Mouse (Mus musculus) heart, embryonic 10.5 days (tissue): Measurements from ENCODE around the gene Tnfsfm13. TPM values are rescaled to one million over a fixed set of nuclear protein-coding genes. Genes with fewer than 3 reads are reported as not detected.
"Not testable (repeated sequence)": the region's sequence is repeated elsewhere in the genome, so short reads cannot be mapped to it uniquely, and the experiment has no call there.

Experiments used
- DNase-seq: peaks from one replicate; pipeline ENCODE4 v3.0.0-alpha.2; 2017; ENCODE audit warnings: low spot score
- H3K27ac ChIP-seq: fragments of 300-500 bp; sonication (generic); 2 replicates; pipeline ENCODE4 v1.5.1; 2016; ENCODE audit warnings: mild to moderate bottlenecking
- H3K27me3 ChIP-seq: fragments of 300-500 bp; sonication (generic); 2 replicates; pipeline ENCODE4 v1.6.1; 2016; ENCODE audit warnings: mild to moderate bottlenecking; ENCODE audit not compliant: poor library complexity, insufficient read depth, severe bottlenecking
- H3K36me3 ChIP-seq: fragments of 300-500 bp; sonication (generic); 2 replicates; pipeline ENCODE4 v1.6.1; 2016; ENCODE audit warnings: mild to moderate bottlenecking, moderate library complexity
- H3K4me1 ChIP-seq: fragments of 300-500 bp; sonication (generic); 2 replicates; pipeline ENCODE4 v1.6.1; 2016; ENCODE audit warnings: mild to moderate bottlenecking
- H3K4me3 ChIP-seq: fragments of 300-500 bp; sonication (generic); 2 replicates; pipeline ENCODE4 v1.5.1; 2016; ENCODE audit warnings: mild to moderate bottlenecking, moderate library complexity
- H3K9me3 ChIP-seq: fragments of 300-500 bp; sonication (generic); 2 replicates; pipeline ENCODE4 v1.6.1; 2016; ENCODE audit warnings: mild to moderate bottlenecking, moderate library complexity
- WGBS: fragments of 180-500 bp; shearing (Covaris S2); methylation state at CpG from one replicate; pipeline ENCODE4 v1.1.7; 2016; 5-methylcytosine and 5-hydroxymethylcytosine counted together
- polyA plus RNA-seq: library from polyadenylated mRNA; unstranded; fragments of >200 nt; fragmentation: Nextera tagmentation; extraction: Ambion mirVana; gene quantifications from 2 replicates; pipeline ENCODE4 v1.2.1, GENCODE M21; 2016

The Tnfsfm13 gene
- polyA plus RNA-seq, result 1.8 and 2.2 TPM in 2 replicates

DNA sequence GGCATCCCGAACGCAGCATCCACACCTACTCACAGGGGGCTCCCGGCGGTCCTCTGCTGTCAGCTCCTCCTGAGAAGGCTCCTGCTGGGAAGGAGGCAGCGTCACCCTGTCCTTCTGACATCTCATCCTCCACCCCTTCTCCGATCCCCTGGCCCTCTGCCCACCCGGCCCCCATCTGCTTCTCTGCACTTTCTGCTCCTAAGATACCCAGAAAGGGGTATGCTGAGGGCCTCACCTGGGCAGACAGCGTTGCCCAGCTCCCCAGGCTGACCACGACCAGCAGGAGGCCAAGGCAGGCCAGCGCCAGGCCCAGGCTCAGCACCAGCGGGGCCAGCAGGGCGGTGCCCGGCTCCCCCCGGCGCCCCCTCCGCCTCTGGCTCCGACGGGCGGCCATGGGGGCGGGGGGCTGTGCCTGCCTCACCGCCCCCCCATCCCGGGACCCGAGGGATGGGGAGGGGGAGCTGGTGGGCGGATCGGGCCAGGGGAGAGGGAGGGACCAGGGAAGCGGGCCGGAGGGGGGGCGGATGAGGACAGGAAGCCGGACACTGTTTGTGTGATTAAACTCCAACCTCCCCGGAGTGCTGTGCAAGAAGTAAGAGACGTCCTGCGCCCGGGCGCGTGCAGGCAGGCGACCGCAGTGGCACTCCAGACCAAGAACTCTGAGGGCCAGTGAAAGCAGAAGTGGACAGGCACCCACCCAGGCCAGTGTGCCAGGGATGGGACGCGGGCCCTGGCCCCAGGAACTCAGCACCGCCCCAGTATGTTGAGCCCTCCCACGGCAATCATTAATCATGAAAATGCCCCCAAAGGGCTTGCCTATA is at the start of gene Tnfsfm13, which contains the start of gene Tnfsf12:
Gene Tnfsfm13 (minus strand): TSS at position 738 of the 821 bp plus-strand sequence.
Gene Tnfsf12 (minus strand): TSS at position 489 of the 821 bp plus-strand sequence.
- under 1% methylated on average over 40 of the region's 41 CpGs for WGBS
- DNase-seq, result peak; percentile 83

DNA sequence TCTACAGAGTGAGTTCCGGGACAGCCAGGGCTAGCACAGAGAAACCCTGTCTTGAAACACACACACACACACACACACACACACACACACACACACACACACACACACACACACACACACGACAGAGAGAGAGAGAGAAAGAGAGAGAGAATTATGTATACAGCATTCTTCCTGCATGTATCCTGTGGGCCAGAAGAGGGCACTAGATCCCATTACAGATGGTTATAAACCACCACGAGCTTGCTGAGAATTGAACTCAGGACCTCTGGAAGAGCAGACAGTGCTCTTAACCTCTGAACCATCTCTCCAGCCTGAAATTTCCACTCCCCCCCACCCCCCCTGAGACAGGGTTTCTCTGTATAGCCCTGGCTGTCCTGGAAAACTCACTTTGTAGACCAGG is 35.5 kb upstream of the Tnfsfm13 start:
- peak; percentile 46 for DNase-seq
- not testable (repeated sequence) for H3K4me1 ChIP-seq, H3K27ac ChIP-seq, H3K27me3 ChIP-seq, H3K4me3 ChIP-seq, H3K9me3 ChIP-seq
- WGBS, result 84% methylated on average over 2 of the region's 3 CpGs
- peaks cover 34% of the 10 kb centered on the region for H3K36me3 ChIP-seq

More for the DNA sequence above, at the start of gene Tnfsfm13, which contains the start of gene Tnfsf12:
- Histone ChIP-seq H3K36me3 (no peaks in the 10 kb centered on the region), H3K4me1 (peaks cover 37% of the 10 kb centered on the region), H3K4me3 (peak within 1 kb of the TSS; percentile 79), H3K27ac (peak within 1 kb of the TSS; percentile 93), H3K9me3 (no peaks in the 10 kb centered on the region), H3K27me3 (no peaks in the 10 kb centered on the region)

DNA sequence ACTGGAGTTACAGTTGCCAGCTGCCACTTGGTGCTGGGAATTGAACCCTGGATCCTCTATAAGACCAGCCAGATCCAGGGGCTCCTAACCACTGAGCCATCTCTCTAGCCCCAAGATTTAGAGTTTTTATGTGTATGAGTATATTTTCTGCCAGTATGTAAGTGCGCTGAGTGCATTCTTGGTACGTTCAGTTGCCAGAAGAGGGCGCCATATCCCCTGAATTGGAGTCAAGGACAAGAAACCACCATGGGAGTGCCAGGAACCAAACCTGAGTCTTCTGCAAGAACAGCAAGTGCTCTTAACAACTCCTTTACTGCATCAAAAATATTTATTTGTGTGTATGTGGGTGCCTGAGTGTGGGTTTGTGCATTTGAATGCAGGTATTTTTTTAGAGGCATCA is 33.2 kb upstream of the Tnfsfm13 start:
- Histone ChIP-seq H3K27ac (no peak overlapping the region), H3K4me3 (no peak overlapping the region), H3K36me3 (peaks cover 10% of the 10 kb centered on the region), H3K9me3 (no peaks in the 10 kb centered on the region), H3K4me1 (0 out of 2 replicates have a peak, but pooled peaks cover 3% of the 10 kb centered on the region), H3K27me3 (no peaks in the 10 kb centered on the region)
- DNase-seq, result no peak
- 17% methylated on average over 3 of the region's 3 CpGs for WGBS

DNA sequence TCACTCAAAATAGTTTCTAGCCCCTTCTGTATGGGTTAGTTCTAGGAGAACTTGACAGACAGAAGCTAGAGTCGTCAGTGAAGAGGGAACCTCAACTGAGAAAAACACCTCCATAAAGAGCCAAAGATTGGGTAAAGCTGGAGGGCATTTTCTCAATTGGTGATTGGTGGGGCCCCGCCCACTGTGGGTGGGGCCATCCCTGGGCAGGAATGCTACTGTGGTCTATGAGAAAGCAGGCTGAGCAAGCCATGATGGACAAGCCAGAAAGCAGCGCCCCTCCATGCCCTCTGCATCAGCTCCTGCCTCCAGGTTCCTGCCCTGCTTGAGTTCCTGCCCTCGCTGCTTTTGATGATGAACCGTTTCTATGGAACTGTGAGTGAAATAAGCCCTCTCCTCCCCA is 30.1 kb upstream of the Tnfsfm13 start:
- Histone ChIP-seq H3K27ac (no peak overlapping the region), H3K27me3 (no peaks in the 10 kb centered on the region), H3K4me3 (no peak overlapping the region), H3K36me3 (no peaks in the 10 kb centered on the region), H3K4me1 (0 out of 2 replicates have a peak, but pooled peaks cover 3% of the 10 kb centered on the region), H3K9me3 (no peaks in the 10 kb centered on the region)
- 33% methylated on average over 5 of the region's 5 CpGs for WGBS
- DNase-seq, result peak; percentile 73

DNA sequence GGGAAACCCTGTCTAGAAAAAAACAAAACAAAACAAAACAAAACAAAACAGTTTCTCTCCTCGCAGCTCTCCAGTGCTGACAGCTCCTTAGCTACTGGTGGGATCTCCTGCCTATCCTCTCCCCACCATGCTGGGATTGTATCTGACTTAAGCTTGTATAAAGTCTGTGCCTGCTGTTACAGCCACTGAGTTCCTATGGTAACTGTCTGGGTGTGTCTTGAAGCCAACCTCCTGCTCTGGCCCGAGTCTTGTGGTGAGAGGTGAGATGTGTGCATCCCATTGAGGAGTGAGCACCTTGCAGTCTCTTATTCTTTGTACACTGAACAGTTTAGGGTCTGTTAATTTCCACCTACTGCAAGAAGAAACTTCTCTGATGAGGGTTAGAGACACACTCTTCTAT is 27.2 kb upstream of the Tnfsfm13 start:
- H3K4me3 ChIP-seq, result no peak overlapping the region
- WGBS, result 36% methylated on average over 2 of the region's 2 CpGs
- DNase-seq, result no peak
- no peak overlapping the region for H3K27ac ChIP-seq
- H3K9me3 ChIP-seq, result no peaks in the 10 kb centered on the region
- no peaks in the 10 kb centered on the region for H3K27me3 ChIP-seq
- H3K36me3 ChIP-seq, result no peaks in the 10 kb centered on the region
- H3K4me1 ChIP-seq, result peaks cover 8% of the 10 kb centered on the region; the same call in 1 of the 2 replicates

DNA sequence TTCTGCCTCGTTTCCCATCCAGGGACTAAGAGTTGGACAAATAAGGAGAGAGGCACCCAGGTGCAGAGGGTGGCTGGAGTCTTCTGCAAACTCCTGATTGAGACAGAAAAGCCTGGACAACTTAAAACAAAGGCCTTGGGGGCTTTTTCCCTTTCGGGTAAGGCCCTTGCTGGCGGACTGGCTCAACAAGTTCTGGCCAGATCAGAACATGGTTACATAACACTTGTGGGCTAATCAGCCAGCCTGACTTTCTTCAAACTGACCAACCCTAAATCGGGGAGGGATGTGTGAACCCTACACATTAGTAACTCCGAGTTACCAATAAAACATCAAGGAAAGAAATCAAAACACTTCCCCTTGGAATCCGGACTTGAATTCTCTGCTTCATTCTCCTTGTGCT is 25.0 kb upstream of the Tnfsfm13 start:
- Histone ChIP-seq H3K27ac (no peak overlapping the region), H3K36me3 (no peaks in the 10 kb centered on the region), H3K9me3 (no peaks in the 10 kb centered on the region), H3K4me3 (no peak overlapping the region), H3K27me3 (no peaks in the 10 kb centered on the region), H3K4me1 (peaks cover 13% of the 10 kb centered on the region)
- no peak for DNase-seq
- WGBS, result 81% methylated on average over 6 of the region's 6 CpGs

DNA sequence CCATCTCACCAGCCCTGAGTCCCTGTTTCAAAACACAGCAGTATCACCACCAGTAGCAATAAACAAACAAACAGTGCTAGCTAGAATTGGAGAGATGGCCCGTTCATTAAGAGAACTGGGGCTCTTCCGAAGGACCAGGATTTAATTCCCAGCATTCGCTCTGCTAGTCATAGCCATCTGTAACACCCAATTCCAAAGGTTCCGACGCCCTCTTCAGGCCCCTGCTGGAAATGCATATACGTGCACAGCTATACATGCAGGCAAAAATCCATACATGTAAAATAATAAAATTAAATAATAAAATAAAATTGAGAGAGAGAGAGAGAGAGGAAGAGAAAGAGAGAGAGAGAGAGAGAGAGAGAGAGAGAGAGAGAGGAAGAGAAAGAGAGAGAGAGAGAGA is 23.5 kb upstream of the Tnfsfm13 start:
- H3K36me3 ChIP-seq, result no peaks in the 10 kb centered on the region
- no peak overlapping the region for H3K4me3 ChIP-seq
- no peaks in the 10 kb centered on the region for H3K27me3 ChIP-seq
- peaks cover 26% of the 10 kb centered on the region for H3K4me1 ChIP-seq
- no peaks in the 10 kb centered on the region for H3K9me3 ChIP-seq
- H3K27ac ChIP-seq, result peak overlapping the region; percentile 64; the same call in 1 of the 2 replicates
- WGBS, result 64% methylated on average over 6 of the region's 6 CpGs
- no peak for DNase-seq

DNA sequence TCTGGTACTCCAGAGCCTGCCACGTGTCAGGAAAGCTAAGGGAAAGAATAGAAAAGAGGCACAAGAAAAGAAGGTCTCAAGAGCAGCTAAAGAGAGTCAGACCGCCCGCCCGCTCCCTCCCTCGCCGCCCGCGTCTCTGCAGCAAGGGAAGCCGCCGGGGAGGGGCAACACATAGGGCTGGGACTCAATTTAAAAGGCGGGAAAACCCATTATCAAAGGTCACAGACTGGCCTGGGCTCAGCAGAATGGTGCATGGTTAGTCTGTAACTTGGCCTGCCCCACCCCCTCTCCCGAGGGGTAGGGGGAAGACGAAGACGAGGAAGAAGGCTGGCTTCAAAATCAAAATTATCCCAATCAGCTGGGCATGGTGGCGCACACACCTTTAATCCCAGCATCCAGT is 22.8 kb upstream of the Tnfsfm13 start:
- Histone ChIP-seq H3K27me3 (no peaks in the 10 kb centered on the region), H3K4me3 (0 out of 2 replicates have a peak overlapping the region, but pooled peaks have one; percentile 3), H3K4me1 (peaks cover 26% of the 10 kb centered on the region), H3K9me3 (no peaks in the 10 kb centered on the region), H3K36me3 (no peaks in the 10 kb centered on the region), H3K27ac (peak overlapping the region; percentile 64; the same call in 1 of the 2 replicates)
- 26% methylated on average over 15 of the region's 15 CpGs for WGBS
- DNase-seq, result peak; percentile 88

DNA sequence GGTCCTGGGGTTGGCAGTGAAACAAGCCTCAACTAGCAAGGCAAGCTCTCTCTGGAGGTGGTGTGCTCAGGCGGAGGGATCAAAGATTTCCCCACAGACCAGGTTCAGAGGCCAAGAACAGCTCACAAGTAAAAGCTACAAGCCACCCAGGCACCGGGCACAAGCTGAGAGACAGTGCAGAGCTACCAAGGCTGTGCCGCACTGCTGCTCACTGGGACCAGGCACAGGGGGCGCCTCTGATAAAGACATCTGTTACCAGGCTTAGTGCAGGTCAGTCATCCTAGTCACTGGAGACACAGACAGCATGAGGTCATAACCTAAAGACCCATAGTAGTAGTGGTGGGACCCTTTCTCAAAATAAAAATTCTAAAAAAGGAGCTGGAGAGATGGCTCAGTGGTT is 21.1 kb upstream of the Tnfsfm13 start:
- Histone ChIP-seq H3K36me3 (no peaks in the 10 kb centered on the region), H3K4me1 (peaks cover 30% of the 10 kb centered on the region), H3K9me3 (no peaks in the 10 kb centered on the region), H3K27ac (no peak overlapping the region), H3K4me3 (no peak overlapping the region), H3K27me3 (no peaks in the 10 kb centered on the region)
- WGBS, result 60% methylated on average over 4 of the region's 4 CpGs
- DNase-seq, result no peak

DNA sequence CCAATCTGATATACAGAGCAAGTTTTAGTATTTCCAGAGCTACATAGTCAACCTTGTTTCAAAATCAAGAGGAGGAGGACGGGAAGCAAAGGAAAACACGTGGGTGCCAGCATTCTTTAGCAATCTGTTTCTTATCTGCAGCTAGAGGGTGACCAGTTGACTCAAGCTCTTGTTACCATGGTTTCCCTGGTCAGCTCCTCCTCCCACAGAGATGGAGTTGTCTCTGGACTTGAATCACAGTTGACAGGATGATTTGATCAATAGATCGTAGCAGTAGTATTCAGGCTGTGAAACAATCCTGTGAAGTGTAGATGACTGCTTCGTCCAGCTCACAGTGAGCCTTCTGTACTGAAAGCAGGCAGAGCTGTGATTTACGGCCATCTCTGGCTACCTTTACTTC is 20.0 kb upstream of the Tnfsfm13 start:
- Histone ChIP-seq H3K9me3 (no peaks in the 10 kb centered on the region), H3K27me3 (no peaks in the 10 kb centered on the region), H3K4me3 (peak overlapping the region; percentile 18; the same call in 1 of the 2 replicates), H3K4me1 (peaks cover 30% of the 10 kb centered on the region), H3K27ac (peak overlapping the region; percentile 62; the same call in 1 of the 2 replicates), H3K36me3 (no peaks in the 10 kb centered on the region)
- peak; percentile 79 for DNase-seq
- 23% methylated on average over 5 of the region's 5 CpGs for WGBS

DNA sequence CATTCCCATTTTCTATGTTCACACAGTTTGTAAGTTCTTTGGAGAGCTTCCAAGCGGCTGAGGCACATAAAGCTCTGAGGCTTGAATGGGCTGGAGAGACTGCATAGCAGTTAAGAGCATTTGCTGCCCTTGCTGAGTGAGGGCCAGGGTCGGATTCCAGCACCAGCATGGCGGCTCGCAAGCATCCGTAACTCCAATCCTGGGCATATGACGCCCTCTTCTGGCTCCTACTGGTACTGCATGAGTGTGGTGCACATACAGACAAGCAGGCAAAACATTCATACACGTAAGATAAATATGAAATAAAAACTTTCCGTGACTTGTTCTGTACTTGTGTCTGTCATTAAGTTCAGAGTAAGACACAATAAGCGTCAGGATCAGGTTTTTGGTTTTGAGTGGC is 19.6 kb upstream of the Tnfsfm13 start:
- DNase-seq, result no peak
- WGBS, result 48% methylated on average over 9 of the region's 9 CpGs
- peak overlapping the region; percentile 18; the same call in 1 of the 2 replicates for H3K4me3 ChIP-seq
- no peaks in the 10 kb centered on the region for H3K9me3 ChIP-seq
- peaks cover 30% of the 10 kb centered on the region for H3K4me1 ChIP-seq
- H3K27me3 ChIP-seq, result no peaks in the 10 kb centered on the region
- no peaks in the 10 kb centered on the region for H3K36me3 ChIP-seq
- H3K27ac ChIP-seq, result peak overlapping the region; percentile 62; the same call in 1 of the 2 replicates

DNA sequence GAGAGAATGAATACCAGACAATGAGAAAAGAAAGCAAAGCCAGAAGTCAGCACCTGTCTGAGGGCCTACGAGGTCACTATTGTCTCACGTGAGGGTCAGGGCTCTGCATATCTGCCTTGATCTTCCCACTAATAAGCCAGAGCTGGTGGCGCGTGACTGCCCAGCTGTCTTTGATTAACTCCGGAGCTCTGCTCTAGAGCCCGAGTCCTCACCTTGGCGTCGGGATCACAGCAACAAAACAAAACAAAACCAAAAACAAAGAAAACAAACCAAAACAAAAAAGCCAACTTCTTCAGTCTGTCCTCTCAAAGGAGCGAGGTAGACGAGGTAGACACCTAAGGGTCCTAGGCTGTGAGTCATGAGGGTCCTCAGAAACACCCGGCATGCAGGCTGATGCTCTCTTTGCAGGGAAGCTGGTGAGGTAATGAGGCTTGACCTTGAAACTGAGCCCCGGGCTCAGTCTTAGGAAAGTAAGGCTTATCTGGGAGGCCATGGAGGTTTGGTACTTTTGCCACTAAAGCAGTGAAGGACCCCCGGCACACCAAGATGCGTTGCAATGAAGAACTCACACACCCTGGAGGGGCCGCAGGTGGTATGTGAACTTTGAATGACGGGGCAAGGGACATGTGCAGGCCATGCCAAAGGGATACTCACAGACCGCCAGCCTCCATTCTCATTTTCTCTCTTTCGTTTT is 18.9 kb upstream of the Tnfsfm13 start:
- peaks cover 32% of the 10 kb centered on the region for H3K4me1 ChIP-seq
- 68% methylated on average over 18 of the region's 18 CpGs for WGBS
- peak overlapping the region; percentile 39; the same call in 1 of the 2 replicates for H3K27ac ChIP-seq
- no peaks in the 10 kb centered on the region for H3K9me3 ChIP-seq
- H3K36me3 ChIP-seq, result no peaks in the 10 kb centered on the region
- no peak overlapping the region for H3K4me3 ChIP-seq
- no peaks in the 10 kb centered on the region for H3K27me3 ChIP-seq
- DNase-seq, result no peak
